Mouse (Mus musculus) left cerebral cortex, postnatal 4 days (tissue): Measurements from ENCODE around the gene Anapc2. TPM values are rescaled to one million over a fixed set of nuclear protein-coding genes. Genes with fewer than 3 reads are reported as not detected.

ENCODE experiments used
- DNase-seq: peaks from one replicate; pipeline ENCODE4 v3.0.0-alpha.2; 2022
- intact Hi-C: fragments of 180-260 bp; cut with DNase I; formaldehyde crosslinking; loops from one replicate; pipeline ENCODE4 v1.15.1; 2025
- total RNA-seq, 2 experiments: library from RNA; stranded (reverse); gene quantifications; 2 replicates each; pipeline ENCODE4 v1.2.3; 2021

Gene Anapc2
- total RNA-seq, 2 experiments from 2014 or later = 108 to 121 TPM

DNA sequence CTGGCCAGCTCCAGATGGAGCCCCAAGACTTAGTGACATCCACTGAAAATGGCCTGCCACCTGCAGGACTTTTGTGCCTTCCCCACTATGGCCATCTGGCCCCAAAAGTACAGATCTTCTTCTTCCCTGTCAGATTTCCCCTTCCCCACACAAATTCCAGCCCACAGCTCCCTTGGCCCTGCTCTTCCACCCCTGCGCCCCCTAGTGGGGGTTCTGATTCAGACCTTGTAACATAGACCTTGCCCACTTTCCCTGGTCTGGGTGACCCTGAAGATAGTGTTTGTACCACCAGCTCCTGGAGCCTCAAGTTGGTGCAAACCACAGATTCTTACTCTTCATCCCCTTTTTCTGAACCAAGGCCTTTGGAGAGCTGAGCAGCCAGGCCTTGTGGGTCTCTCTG lies 20.6 kb downstream of the Anapc2 start:
- intact Hi-C loops = no loop called here
- peak; percentile 87 for DNase-seq

DNA sequence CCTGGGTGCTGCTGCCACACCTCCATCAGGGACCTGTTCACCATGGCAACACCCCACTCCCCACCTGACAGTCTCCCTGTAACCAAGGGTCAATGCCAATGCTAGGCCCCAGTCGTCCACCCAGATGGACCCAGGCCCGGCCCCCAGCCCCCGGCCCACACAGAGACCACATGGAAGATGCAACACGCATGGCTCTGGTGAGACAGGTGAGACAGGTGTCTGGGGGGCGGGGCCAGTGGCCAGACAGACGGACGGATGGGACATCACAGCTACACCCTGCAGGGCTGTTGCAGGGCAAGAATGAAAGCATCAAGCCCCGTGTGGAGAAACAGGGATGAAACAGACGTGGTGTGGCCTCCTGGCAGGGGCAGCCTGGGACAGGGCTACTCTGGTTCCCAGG lies 21.4 kb downstream of the Anapc2 start:
- no peak for DNase-seq
- intact Hi-C loops = no loop called here

DNA sequence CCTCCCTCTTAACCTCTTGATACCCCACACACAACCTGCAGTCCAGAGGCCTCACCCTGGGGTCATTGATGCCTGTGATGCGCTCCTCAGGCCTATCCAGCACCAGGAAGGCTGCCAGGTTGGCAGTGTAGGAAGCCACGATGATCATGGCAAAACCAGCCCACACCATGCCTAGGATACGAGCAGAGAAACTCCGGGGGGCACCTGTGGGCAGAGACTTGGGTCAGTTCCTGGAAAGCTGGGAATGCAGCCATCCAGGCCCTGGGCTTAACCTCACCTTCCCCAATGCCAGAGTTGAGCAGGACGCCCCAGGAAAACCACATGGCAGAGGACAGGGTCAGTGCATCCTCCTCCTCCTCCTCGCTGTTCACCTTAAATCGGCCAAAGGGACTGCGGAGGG lies 24.8 kb downstream of the Anapc2 start:
- no peak for DNase-seq
- intact Hi-C loops = no loop called here

DNA sequence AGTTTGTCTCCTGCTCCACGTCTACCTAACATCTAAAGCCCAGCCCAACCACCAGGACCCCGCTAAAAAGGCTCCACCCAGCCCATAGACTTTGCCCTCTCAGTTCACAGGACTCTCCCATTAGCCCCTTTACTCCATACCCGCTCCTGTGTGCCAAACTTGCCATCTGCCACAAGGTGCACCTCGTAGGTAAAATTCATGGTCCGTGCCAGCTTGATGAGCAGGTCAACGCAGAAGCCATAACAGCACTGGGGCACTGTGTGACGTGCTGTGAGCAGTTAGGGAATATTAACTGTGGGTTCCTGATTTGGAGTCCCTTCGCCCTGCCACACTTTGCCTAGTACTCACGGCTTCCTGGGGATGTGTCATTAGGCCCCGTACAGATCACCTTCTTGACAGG lies 25.8 kb downstream of the Anapc2 start:
- intact Hi-C loops = no loop called here
- DNase-seq = no peak

DNA sequence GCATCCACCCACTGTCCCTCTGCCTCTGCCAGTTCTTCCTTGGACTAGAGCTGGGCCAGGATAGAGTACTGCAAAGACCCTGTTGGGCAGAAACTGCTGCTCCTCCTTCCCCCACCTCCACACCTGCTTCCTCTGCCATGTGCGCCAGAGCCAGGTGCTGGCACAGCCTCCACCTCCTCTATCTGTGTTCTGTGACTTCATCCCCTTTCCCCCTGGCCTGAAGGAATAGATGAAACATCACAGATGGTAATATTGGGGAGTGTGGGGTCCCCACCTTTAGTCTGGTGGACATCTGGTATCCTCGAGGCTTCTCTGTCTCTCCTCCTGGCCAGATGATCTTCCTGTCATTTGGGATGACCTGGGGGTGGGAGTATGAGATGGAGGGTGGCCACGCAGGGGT lies 31.2 kb downstream of the Anapc2 start:
- DNase-seq = no peak
- intact Hi-C loops = no loop called here

DNA sequence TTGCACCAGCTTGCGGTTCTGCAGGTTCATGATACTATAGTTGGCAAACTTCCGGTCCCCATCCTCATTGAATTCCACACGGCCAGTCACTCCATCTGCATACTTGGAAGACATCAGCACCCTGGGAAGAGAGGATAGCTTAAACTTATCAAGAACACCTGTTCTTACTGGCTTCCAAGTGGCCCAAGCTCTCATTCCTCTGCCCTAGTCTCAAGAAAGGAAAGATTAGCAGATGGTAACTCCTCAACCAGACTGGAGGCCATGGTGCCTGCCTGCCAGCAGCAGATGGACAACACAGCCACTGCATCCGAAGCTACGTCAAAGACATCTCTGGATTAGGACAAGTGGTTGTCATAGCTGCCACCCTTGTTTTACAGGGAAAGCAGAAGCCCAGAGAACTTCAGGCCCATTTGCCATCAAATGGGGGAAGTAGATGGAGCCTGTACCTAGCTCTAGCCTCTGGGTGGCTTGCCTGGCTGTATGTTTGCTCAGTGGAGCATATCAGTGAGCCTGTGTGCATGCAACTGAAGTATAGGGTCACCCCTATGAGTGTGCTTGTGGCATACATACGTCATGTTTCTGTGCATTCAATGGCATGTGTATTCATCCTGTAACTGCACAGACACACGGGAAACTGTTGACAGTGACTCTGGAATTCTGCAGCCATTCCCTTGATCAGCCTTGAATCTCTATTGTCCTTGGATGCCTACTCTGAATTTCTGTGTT lies 31.8 kb downstream of the Anapc2 start:
- DNase-seq = peak; percentile 58
- intact Hi-C loops = no loop called here

DNA sequence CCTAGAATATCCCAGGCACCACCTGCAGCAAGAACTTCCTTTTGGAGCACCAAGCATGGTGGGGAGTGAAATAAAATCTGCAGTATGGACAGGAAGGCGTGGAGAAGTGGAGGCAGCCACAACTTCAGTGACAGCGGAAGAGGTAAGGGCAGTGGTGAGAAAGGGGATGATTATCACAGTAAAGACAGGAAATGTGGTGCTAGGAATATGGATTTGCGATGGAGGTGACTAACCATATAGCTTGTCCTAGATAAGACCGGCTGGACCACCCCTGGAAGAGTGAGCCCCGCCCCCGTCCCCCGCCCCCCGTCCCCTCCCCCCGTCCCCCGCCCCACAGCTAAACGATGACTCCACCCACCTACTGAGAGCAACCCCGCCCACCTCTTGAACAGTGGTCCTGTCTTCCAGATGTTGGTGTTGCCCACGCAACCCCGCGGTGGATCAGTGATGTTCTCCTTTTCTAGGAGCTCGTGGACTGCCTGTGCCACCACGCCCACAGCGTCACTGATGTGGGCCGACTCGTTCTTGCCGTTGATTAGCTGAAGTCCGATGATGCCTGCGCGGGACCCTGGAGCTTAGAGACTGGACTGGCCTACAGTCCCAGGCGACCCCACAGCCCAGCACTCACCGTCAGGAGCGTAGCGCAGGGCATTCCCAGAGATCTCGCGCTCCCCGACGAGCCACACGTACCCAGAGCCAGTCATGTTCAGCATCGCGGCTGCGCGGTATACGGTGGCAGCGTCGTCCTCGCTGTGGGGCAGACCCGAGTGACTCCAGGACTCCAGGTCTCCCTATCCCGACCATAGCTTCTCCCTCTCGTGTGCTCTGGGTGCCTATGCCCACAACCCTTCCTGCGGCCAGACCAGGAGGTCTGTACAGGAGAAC lies 32.6 kb downstream of the Anapc2 start:
- intact Hi-C loops = no loop called here
- DNase-seq = peak; percentile 55

DNA sequence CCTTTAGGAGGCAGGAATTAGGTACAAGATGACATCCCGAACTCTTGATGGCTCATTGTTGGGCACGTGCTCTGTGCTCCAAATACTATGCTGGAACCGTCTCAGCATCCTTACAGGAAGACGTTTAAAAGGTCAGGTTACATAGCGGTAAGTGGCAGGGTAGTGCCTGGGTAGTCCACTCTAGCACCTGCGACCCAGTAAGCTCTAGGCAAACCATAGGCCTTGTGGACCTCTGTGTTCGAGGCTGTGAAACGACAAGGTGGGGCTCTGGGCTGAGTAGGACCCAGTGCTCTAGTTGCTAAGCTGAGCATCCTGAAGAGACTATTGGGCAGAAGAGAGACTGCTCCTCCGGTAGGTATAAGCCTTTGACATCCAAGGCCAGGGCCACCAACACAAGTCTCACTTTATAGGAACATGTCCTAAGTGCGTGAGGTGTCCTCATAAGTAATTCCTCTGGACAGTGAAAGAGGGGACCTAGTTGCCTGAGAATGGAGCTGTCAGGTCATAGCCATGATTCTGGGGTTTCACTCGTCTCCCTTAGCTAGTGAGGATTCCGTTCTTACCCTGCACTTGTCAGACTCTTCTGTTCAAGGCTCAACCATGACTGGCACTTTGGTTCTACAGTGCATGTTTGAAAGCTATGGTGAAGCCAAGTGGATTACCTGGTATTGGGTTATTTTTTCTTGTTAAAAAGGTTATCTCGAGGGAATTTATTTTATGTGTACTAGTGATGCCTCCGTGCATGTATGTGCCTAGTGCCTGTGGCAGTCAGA lies 33.5 kb downstream of the Anapc2 start:
- no peak for DNase-seq
- intact Hi-C loops = no loop called here

DNA sequence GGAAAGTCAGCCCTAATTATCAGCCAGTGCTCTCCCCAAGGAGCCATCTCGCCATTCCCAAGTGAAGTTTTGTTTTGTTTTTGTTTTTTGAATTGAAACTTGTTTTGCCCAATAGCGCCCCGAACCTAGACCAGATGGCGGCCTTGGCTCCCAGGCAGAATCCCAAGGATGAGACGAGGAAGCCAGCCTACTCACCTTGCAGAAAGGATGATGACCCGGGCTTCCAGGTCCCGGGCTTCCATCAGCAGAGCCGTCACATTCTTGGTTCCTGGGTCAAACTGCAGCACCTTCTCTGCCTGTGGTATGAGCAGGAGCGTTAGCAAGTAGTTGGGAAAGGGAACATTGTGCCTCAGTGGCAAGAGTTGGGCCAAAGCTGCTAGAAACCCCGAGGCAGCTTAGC lies 37.9 kb downstream of the Anapc2 start:
- DNase-seq = no peak
- intact Hi-C loops = no loop called here

DNA sequence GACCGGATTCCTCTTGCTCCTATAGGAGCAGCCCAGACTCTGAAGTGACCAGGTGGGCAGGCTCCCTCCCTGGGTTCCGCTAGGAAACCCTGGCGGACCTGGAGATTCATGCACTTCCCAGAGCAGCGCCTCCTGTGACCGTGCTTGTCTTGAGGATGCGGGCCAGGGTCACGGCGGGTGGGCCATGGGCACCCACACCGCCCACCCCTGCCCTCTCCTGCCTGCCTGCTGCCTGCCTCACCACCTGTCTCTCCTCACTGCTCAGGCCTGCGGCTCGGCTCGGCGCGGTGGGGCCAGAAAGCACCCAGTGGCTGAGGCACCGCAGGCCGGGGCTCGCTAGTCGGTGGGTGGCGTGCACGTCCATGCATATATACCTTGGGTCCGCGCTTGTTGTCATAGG lies 38.7 kb downstream of the Anapc2 start:
- no peak for DNase-seq
- intact Hi-C loops = no loop called here

DNA sequence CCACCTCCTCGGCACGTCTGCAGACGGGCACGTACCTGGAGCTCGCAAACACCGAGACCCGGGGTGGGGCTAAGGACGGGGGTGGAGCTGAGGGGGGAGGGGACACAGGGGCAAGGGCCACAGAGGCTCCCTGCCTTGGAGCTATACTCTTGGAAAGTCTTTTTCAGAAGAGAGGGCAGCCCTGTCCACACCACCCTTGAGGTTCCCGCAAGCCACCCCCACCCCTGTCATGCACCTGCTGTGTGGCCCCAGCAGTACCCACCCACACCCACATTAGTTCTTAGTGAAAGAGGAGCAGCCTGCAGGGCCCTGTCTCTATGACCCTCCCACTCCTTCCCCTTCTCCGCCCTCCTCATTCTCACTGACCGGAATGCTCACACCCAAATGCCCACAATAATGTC lies 39.2 kb downstream of the Anapc2 start:
- no peak for DNase-seq
- intact Hi-C loops = no loop called here

DNA sequence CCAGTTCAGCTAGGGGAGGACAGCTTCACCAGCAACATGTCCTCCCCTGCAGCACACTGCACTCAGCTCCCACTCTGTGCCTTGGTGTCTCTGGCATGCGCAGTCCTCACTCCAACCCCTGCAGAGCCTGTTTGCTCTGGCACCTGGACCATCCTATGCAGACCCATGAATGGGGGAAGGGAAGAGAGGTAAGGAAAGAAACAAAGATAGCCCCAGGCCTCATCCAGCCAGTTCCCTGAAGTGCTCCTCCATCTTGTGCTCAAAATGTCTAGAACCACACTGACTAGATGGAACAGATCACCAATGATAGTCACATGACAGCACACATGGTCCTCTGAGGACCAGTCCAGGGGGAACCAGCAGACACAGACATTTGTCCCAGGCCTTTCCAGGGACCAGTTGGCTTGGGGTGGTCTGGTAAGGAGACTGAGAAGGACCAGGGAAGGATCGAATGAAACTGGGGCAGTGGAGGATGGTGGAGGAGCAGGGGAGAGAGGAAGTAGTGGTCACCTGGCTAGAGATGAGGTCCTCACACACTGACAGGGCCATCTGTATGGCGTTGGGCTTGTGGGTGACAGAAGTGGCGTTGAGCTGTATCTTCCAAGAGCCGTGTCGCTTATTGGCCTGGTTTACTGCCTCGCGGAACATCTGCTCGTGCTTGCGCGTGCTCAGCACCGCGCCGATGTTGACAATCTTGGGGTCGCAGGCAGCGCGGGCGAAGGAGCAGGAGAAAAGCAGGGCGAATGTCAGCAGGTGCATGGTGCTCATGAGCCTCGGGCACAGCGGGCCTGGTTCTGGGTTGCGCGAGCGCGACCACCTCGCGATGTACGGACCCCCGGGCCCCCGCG lies 46.1 kb downstream of the Anapc2 start:
- intact Hi-C loops = no loop called here
- DNase-seq = no peak

DNA sequence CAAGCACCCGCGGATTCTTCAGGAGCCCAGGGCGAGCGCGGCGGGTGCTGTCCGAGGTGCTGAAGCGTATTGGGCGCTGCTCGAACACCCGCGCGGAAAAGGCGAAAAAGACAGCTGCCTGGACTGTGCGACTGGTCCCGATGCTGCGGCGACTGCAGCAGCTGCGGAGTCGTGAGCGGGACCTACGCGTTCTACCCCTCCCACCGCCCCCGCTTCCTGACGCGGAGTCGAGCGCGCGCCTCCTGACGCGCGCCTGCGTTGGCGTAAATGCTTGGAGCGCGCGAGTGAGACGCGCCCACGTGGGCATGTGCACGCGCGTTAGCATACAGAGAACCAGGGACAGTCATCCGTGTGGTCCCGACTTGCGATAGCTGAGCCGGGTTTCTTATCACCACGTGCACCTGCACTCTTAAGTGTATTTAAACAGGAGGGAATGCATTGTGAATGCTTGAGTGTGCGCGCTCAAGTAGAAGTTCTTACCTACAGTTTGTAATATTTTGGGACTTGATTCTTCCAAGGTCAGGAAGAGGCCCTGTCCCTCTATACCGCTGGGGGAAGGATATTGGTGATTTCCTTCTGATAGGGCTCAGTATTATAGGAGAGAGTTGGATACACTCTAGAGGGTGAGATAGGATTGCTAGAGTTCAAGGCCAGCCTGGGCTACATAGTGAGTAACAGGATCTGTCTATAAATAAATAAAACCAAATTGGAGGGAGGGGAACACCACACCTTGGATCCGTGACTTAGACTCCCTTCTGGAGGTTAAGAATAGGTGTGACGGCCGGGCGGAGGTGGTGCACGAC lies 46.9 kb downstream of the Anapc2 start, which contains the start of gene Grin1:
TSS of gene Grin1 (minus strand) at position 217 of the 803 bp plus-strand sequence.
- DNase-seq = peak; percentile 82
- intact Hi-C loops = no loop called here

DNA sequence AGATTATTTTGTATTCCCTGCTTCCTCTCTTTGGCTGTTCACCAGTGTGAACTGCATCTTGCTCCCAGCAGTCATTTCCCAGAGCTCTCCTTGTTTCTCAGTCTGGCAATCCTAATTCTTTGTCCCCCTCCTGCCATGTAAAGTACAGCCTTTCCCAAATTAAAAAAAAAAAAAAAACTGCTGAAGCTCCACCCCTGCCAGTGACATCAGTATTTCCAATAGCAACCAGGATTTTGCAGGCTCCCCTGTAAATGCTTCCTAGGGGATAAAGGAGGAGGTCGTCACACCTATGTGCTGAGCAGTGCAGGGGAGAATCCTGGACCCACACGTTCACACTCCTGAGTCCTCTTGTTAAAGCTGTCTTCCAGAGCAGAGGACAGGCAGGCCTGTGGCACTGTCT lies 47.8 kb downstream of the Anapc2 start:
- intact Hi-C loops = no loop called here
- DNase-seq = no peak

DNA sequence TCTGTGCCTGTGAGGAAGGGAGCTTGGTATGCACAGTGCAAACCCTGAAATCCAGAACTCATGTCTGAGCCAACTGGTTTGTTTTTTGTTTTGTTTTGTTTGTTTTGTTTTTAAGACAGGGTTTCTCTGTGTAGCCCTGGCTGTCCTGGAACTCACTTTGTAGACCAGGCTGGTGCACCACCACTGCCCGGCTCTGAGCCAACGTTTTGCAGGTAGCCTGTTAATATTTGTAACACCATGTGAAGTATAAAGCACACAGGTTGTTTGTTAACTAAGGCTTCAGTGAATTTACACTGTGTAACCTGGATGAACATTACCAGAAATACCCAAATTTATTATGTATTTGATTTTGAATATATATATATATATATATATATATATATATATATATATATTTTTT lies 53.8 kb downstream of the Anapc2 start:
- intact Hi-C loops = no loop called here
- no peak for DNase-seq

DNA sequence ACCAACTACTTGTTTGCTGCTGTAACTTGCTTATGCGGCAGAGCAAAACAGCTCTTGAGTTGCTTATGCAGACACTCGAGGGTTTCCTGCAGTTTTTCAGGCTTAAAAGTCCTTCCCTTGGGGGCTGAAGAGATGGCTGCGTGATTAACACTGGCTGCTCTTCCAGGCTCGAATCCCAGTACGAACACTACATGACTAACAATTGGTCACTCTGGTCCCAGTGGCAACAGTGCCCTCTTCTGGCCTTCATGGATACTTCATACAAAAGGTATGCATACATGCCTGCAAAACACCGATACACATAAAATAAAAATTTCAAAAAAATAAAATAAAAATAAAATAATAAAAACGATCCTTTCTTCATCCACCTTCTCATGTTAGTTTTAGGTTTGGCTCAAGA lies 56.2 kb downstream of the Anapc2 start:
- intact Hi-C loops = no loop called here
- DNase-seq = peak; percentile 59

DNA sequence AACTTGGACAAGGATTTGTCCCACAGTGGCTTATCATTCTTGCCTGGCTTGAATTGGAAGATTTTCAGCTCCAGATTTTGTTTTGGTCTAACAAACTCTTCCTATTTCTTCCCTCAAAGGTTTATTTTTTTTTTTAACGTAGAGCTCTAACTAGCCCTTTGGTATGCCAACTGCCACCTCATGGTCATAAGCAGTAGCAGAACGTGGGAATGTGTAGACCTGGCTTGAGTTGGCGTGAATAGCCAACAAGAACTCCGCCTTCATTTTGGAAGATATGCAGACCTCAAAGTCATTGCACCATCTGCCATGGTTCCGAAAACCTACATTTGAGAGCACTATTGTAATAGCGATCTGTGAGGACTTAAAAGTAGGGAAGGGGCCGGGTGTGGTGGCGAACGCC lies 59.2 kb downstream of the Anapc2 start:
- intact Hi-C loops = no loop called here
- no peak for DNase-seq

DNA sequence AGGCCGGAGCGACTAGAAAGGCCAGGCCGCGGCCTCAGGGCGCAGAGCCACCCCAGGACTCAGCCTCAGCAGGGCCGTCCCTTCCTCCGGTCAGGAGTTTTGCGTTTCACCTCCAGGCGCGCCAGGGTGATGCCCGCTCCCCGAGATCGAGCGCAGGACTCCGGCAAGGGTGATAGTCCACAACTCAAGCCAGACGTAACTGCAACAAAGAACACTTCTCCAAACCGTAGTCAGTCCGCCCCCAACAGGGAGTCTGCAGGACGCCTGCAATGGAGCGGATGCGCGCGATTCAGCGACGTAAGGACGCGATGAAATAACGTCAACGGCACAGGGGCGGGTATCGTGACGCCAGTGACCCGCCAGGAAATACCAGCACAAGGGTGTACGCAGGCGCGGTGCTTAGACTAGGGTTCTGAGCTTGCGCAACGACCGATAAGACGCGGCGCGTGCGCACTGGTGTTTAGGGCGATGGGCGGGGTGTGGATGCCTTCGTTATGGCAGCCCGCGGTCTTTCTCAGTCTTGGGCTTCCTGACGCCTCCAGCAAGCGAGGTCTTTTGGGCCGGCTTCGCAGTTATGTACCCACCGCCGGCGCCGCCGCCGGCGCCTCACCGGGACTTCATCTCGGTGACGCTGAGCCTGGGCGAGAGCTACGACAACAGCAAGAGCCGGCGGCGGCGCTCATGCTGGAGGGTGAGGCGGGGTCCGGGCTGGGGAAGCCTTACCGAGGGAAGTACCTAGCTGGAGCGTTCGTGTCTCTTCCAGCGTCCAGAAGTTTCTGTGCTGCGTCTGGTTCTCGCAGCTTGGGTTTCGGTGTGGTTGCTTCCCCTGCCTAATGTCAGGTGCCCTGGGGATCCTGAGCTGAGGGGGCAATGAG lies 60.2 kb downstream of the Anapc2 start, which contains the start of gene Man1b1:
TSS of gene Man1b1 (plus strand) at position 53 of the 875 bp plus-strand sequence.
- peak; percentile 99 for DNase-seq
- intact Hi-C loops = no loop called here

DNA sequence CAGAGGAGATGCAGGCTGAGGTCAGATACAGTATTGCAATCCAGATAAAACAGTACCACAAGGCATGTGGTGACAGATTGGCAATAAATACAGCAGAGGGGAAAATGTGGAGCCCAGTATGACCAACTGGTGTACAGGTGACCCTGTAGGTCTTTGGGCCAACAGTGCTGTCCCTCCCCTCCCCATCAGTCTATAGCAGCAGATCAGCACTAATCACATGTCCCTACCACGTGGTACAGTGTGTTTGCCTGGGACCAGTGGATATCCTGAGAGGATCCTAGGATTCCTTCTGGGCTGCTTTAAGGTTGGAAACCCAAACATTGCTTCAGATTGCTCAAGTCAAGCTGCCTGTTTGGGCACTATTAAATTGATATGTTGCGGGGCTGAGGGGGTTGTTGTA lies 61.3 kb downstream of the Anapc2 start:
- intact Hi-C loops = no loop called here
- DNase-seq = no peak
